Mouse (Mus musculus): ENCODE data around the gene Srd5a2.

The Srd5a2 gene

DNA sequence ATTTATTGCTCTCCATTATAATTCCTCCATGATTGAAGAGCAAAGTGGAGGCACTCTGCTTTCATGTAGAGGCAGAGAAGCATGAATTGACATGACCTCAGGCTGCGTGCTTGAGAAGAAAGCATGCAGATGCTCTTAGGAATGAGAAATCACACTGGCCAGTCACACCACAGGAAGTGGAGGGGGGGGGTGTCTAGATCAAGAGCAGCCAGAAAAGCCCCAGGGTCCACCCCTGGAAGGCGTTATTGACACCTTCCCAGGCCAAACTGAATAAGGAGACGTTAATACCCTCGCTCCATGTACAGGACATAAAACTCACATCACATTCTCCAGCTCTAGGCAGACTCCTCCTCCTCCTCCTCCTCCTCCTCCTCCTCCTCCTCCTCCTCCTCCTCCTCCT is 63.2 kb downstream of the Srd5a2 start:
- DNase-seq = no peak

DNA sequence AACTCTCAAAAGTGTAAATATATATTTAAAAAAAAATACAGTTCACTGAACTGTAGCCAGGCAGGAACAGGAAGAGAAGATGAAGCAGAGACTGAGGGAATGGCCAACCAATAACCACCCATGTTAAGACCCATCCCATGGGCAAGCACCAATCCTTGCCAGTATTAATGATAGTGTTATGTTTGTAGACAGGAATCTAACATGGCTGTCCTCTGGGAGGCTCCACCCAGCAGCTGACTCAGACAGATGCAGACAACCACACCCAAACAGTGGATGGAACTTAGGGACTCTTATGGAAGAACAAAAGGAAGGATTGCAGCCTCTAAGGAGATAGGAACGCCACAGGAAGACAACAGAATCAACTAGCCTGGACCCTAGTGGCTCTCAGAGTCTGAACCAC is 64.8 kb downstream of the Srd5a2 start:
- DNase-seq = no peak

DNA sequence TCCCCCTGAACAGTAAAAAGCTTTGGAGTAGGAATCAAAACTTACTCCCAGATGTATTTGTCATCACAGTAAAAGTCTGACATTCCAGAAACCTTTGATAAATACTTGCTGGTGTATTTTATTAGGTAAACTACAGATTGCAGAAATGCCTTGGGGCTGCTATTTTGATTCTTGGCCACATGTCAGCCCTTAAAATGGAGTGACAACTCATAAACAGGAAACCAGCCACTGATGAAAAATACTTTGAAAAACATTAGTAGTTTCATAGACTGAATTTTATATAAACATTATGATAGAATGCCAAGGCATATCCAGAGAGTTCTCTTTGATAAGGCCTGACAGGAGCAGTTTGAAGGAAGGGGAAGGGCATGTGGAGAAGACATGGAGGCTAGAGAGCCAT is 71.7 kb downstream of the Srd5a2 start:
- no peak for DNase-seq

DNA sequence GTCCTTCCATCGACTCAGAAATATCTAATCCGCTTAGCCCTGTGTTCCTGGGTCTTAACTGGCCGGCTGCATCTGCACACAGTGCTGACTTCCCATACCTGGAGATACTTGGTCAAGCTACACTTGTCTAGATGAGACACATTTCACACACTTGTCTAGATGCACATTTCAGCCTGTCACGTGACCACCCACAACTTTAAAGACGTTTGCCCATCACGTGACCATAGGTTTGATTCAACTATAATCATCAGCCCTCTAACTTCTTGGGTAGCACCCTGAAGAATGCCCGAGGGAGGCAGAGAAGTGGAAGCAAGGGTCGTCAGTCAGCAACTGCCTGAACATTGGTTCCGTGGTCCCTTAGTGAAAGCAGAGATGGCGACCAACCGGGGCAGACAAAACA is 75.1 kb downstream of the Srd5a2 start:
- DNase-seq = no peak

DNA sequence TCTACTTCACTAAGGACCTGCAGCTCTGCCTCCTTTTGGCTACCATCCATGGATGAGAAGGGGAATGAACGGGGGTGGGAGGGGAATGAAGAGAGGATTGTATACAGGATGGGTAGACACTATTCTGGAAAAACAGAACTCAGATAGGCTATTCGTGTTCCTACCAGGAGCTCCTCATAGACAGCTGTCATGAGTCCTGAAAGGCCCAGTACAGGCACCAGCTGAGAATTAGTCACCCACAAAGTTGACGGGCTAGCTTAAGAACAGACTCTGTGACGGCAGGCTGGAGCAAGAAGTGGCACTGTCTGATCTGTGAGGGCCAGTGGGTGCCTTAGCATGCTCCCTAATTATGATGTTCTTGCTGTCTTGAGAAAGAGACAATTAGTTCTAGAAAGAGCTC is 76.4 kb downstream of the Srd5a2 start:
- DNase-seq = no peak

DNA sequence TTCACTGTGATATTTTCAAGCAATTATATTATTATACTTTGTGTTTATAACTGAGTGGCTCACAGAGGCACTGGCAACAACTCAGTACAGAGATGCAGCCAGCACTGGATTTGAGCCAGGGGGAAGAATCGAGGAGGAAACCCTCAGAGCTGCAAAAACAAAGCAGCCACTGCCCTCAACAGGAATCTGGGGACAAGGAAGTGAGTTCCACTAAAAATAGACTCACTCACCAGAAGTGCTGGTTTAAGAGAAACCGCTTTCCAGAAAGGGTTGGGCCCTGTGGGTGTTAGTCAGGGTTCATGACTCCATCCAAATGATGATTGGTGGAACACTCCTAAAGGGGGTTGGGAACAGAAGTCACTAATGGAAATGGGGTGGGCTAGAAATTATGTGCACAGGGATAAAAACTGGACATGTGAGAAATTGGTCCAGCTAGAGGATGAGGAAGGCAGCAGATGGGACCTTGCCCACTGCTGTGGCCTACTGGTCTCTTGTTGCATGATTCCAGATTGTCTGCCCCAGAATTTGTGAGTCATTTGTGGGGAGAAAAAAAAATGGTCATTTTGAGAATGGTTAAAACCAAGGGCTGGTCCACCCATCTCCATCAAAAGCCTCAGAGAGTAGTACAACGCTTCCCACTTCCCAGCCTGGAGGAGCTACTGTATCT is 77.2 kb downstream of the Srd5a2 start:
- peak in 1 of 2 experiments; percentile 6 for DNase-seq

All from cerebellum, postnatal 36 days (tissue).